Mouse (Mus musculus): ENCODE measurements at regions not wholly inside any gene's neighbourhood (a gene's known extent, or its start where the extent isn't known, plus 50 kb on each side); places are given as distances from the start of the nearest gene placed in this dataset.

DNA sequence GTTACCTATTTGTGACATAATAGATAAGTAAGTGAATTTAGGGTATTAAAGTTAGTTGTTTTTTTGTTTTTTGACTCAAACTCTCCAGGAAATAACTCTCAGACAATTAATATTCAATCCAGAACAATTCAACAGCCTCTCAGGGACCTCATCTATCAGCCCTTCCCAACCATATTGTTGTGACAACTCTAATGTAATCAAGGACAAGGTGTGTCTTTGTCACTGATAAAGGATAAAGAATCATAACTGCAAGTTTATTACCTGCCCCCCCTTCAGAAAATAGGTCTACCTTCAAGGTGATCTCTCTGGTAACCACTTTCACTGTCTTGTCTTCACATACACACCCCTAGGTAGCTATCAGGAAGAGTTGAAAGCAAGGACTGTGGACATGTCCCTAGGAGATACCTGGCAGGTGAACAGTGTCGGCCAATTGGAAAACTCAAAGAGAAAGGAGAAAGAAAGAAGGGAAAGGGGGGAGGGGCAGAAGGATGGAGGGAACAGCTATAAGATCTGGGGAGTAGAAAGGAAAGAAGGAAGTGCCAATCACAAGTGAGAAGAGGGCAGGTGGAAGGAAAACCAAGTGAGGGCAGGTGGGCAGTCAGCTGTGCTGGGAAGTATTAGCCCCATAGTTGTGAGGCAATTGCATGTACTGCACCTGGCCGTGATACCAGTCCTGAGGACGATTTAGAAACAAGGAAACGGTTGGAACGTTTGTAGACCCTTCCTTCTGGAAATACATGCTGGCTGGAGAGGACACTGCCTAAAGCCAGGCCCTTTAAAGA lies 51.3 kb upstream of the Gm47985 start:
- H3K36me3 ChIP-seq (ENCODE audit: control insufficient read depth, insufficient read depth), result no peaks in the 10 kb centered on the region
- H3K9me3 ChIP-seq (replicated peaks; ENCODE audit: control insufficient read depth, low read length), result no peaks in the 10 kb centered on the region
- H3K4me2 ChIP-seq (ENCODE audit: low read depth, low read length), result peak overlapping the region; percentile 38
- H3K4me3 ChIP-seq (ENCODE audit: low read depth, low read length), result no peak overlapping the region
- peak overlapping the region; percentile 52; the same call in 1 of the 2 replicates for H3K27ac ChIP-seq (ENCODE audit: low read length)
- H3K4me1 ChIP-seq (ENCODE audit: control insufficient read depth, low read depth, low read length), result peaks cover 40% of the 10 kb centered on the region
- peak overlapping the region; percentile 11; the same call in 1 of the 2 replicates for H3K9ac ChIP-seq (ENCODE audit: low read depth, low read length)
- no peaks in the 10 kb centered on the region for H3K27me3 ChIP-seq (ENCODE audit: control insufficient read depth, insufficient read depth, low read depth, low read length)
- no peak for ATAC-seq (ENCODE audit: low read depth)
- WGBS (ENCODE audit: insufficient replicate concordance), result 56% methylated on average over 5 of the region's 5 CpGs

DNA sequence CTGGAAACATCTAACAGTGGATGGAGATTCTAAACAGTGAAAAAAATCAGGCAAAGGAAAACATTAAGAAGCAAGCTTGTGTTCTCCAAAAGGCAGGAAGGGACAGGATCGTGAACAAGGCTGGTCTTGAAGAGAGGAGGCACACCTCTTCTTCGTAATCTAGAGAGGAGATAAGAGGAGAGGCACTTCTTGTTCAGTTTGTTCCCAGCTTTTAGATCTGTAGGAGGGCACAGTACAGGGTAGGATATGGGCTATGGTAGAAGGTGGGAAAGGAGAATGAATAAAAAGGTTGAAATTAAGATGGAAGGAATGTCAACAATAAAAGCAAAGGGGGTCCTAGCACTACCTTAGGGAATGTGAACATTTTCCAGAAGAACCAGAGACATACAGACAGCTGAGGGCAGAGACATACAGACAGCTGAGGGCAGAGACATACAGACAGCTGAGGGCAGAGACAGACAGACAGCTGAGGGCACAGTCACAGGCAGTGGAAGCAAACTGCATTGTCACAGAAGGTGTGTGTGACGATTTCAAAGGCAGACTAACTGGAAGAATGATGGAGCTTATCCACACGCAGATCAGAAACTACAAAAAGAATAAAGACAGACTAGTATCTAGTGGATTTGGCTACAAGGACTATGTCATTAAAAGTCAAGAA lies 50.6 kb upstream of the Gm47985 start:
- Histone ChIP-seq H3K4me3 (ENCODE audit: low read depth, low read length) (no peak overlapping the region), H3K27me3 (ENCODE audit: control insufficient read depth, insufficient read depth, low read depth, low read length) (no peaks in the 10 kb centered on the region), H3K27ac (ENCODE audit: low read length) (peak overlapping the region; percentile 52; the same call in 1 of the 2 replicates), H3K4me1 (ENCODE audit: control insufficient read depth, low read depth, low read length) (peaks cover 38% of the 10 kb centered on the region), H3K9ac (ENCODE audit: low read depth, low read length) (peak overlapping the region; percentile 11; the same call in 1 of the 2 replicates), H3K4me2 (ENCODE audit: low read depth, low read length) (peak overlapping the region; percentile 38), H3K9me3 (replicated peaks; ENCODE audit: control insufficient read depth, low read length) (no peaks in the 10 kb centered on the region), H3K36me3 (ENCODE audit: control insufficient read depth, insufficient read depth) (no peaks in the 10 kb centered on the region)
- WGBS (ENCODE audit: insufficient replicate concordance), result 45% methylated on average over 4 of the region's 4 CpGs
- ATAC-seq (ENCODE audit: low read depth), result peak; percentile 51

Measured in liver, embryonic 16.5 days (tissue).